Mouse (Mus musculus) thymus, adult 2 months (tissue): Measurements from ENCODE around the gene Ptpn12. TPM values are rescaled to one million over a fixed set of nuclear protein-coding genes. Genes with fewer than 3 reads are reported as not detected.
A peak's percentile ranks its signal among the peaks of the same experiment; 100 is the strongest.

Source experiments
- DNase-seq: peaks from one replicate; pipeline ENCODE4 v3.0.0; 2021
- H3K27ac ChIP-seq: fragments of 200-500 bp; 2 replicates; pipeline ENCODE4 v1.5.1; 2012; ENCODE audit warnings: low read length, control low read depth; ENCODE audit not compliant: control insufficient read depth, insufficient read depth
- H3K27me3 ChIP-seq: fragments of 200-500 bp; 2 replicates; pipeline ENCODE4 v1.6.1; 2012; ENCODE audit warnings: mild to moderate bottlenecking, low read length, moderate library complexity, mixed read lengths; ENCODE audit not compliant: control insufficient read depth, insufficient read depth
- H3K36me3 ChIP-seq: fragments of 200-500 bp; 2 replicates; pipeline ENCODE4 v1.6.1; 2012; ENCODE audit warnings: mild to moderate bottlenecking, low read length, moderate library complexity; ENCODE audit not compliant: control insufficient read depth, insufficient read depth
- H3K4me1 ChIP-seq: fragments of 200-500 bp; replicated peaks from 2 replicates; pipeline ENCODE4 v1.6.1; 2012; ENCODE audit warnings: low read length; ENCODE audit not compliant: control insufficient read depth, insufficient read depth
- H3K4me3 ChIP-seq: fragments of 200-500 bp; 2 replicates; pipeline ENCODE4 v1.5.1; 2012; ENCODE audit warnings: mild to moderate bottlenecking, low read length, control low read depth, moderate library complexity; ENCODE audit not compliant: control insufficient read depth, insufficient read depth
- CTCF ChIP-seq: fragments of 200-500 bp; IDR thresholded peaks from 2 replicates; pipeline ENCODE4 v1.5.1; 2012; ENCODE audit warnings: mild to moderate bottlenecking, control low read depth, low read length, moderate library complexity, borderline replicate concordance; ENCODE audit not compliant: control insufficient read depth, poor library complexity, insufficient read depth; ENCODE audit errors: extremely low read depth
- POLR2A ChIP-seq: fragments of 200-500 bp; IDR thresholded peaks from 2 replicates; pipeline ENCODE4 v1.6.1; 2012; ENCODE audit warnings: mild to moderate bottlenecking, low read length, control low read depth, moderate library complexity; ENCODE audit not compliant: control insufficient read depth, poor library complexity, insufficient read depth; ENCODE audit errors: extremely low read depth
- WGBS: fragments of 180-500 bp; shearing (Covaris S2); methylation state at CpG from one replicate; pipeline ENCODE4 v1.1.7; 2018; 5-methylcytosine and 5-hydroxymethylcytosine counted together
- polyA plus RNA-seq: library from polyadenylated mRNA; depleted of rRNA; stranded (reverse); fragments of >200 nt; gene quantifications from 2 replicates; pipeline ENCODE4 v1.2.3, GENCODE M21; 2012; rRNA removed

Gene Ptpn12
- polyA plus RNA-seq: 26.9 and 31.5 TPM in 2 replicates

GRCm38 (mm10) chr5:21055820-21056531 is at the start of gene Ptpn12:
Gene Ptpn12, minus strand, starts transcription at chr5:21055911.
- no peaks in the 10 kb centered on the region for H3K27me3 ChIP-seq
- peaks cover 7% of the 10 kb centered on the region for H3K4me1 ChIP-seq
- DNase-seq: peak; percentile 94
- H3K36me3 ChIP-seq: no peaks in the 10 kb centered on the region
- no peak within 1 kb of the TSS; the same call in 1 of the 2 replicates for H3K27ac ChIP-seq
- H3K4me3 ChIP-seq: peak within 1 kb of the TSS; percentile 91
- 1% methylated on average over 72 of the region's 73 CpGs for WGBS
- TF ChIP-seq CTCF (peak; percentile 55; the same call in 1 of the 2 replicates), POLR2A (peak; percentile 81; the same call in 1 of the 2 replicates)

GRCm38 (mm10) chr5:21091179-21091578 is 35.5 kb upstream of the Ptpn12 start:
- WGBS: 81% methylated on average over 6 of the region's 6 CpGs
- no peak for DNase-seq
- no peaks in the 10 kb centered on the region for H3K4me1 ChIP-seq
- no peaks in the 10 kb centered on the region for H3K36me3 ChIP-seq
- no peaks in the 10 kb centered on the region for H3K27me3 ChIP-seq
- TF ChIP-seq CTCF (no peak), POLR2A (no peak)
- no peak overlapping the region for H3K4me3 ChIP-seq
- no peak overlapping the region for H3K27ac ChIP-seq

- Histone ChIP-seq H3K4me3 (no peak overlapping the region), H3K4me1 (peaks cover 7% of the 10 kb centered on the region), H3K36me3 (no peaks in the 10 kb centered on the region), H3K27me3 (no peaks in the 10 kb centered on the region), H3K27ac (no peak overlapping the region)
- no peak for DNase-seq
- TF ChIP-seq CTCF (no peak), POLR2A (no peak)
- 89% methylated on average over 2 of the region's 2 CpGs for WGBS
Measured at GRCm38 (mm10) chr5:21057217-21057616, 1.5 kb upstream of the Ptpn12 start.

DNA sequence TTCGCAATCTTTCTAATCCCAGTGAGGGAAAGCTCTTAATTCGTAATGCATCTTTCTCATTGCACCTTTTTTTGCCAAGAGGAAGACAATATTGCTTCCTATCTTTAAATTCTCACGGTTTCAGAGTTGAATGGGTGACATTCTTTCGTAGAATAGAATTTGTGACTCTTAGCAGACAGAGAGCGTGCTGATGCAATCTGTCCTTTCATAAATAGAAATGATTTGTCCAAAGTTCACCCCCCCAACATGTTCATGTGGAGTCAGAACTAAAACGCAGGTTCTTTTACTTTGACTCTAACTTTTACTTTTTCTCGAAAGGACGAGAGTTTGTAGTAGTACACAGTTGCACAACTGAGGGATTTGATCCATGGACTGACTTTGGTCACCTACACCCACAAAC is 884 bp upstream of the Ptpn12 start:
- no peak for DNase-seq
- Histone ChIP-seq H3K27me3 (no peaks in the 10 kb centered on the region), H3K4me3 (peak overlapping the region; percentile 90), H3K4me1 (peaks cover 7% of the 10 kb centered on the region), H3K36me3 (no peaks in the 10 kb centered on the region), H3K27ac (no peak overlapping the region)
- TF ChIP-seq POLR2A (no peak), CTCF (no peak)
- 2% methylated on average over 8 of the region's 8 CpGs for WGBS

DNA sequence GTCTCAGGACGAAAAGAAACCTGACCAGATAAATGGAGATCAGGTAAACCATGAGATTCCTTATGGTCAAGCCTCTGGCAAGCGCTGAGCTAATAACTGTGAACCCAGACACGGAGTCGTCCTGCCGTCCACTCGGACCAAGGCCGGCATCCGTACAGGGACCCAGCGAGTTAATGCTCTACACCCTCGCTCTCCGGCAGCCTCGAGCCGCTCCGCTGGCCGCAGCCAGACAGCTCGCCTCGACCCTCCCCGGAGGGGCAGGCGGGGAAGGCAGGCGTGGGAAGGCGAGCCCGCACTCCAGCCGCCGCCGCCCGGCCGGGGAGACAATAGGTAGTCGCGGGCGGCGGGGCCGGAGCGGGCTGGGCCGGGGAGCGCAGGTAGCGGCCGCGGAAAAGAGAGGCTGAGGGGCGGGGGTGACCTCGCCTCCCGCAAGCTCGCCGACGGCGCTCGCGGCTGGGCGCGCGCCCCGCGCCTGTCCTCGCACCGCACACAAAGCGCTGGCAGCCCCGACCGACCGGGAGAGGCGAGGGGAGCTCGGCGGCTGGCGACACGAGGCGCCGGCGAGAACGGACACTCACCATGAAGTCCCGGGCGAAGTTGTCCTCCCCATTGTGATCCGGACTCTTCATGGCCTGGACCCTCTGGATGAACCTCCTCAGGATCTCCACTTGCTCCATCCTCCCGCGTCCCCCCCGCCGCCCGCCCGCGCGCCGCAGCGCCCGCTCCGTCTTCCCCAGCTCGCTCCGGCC is 466 bp downstream of the Ptpn12 start:
- H3K4me1 ChIP-seq: peaks cover 7% of the 10 kb centered on the region
- H3K4me3 ChIP-seq: peak overlapping the region; percentile 91
- no peak overlapping the region for H3K27ac ChIP-seq
- under 1% methylated on average over 76 of the region's 84 CpGs for WGBS
- TF ChIP-seq CTCF: no peak
- no peak for TF ChIP-seq POLR2A
- no peak for DNase-seq
- no peaks in the 10 kb centered on the region for H3K27me3 ChIP-seq
- no peaks in the 10 kb centered on the region for H3K36me3 ChIP-seq

- peak; percentile 40 for DNase-seq
- no peak for TF ChIP-seq CTCF
- TF ChIP-seq POLR2A: no peak
- no peaks in the 10 kb centered on the region for H3K36me3 ChIP-seq
- H3K4me1 ChIP-seq: peaks cover 7% of the 10 kb centered on the region
- no peaks in the 10 kb centered on the region for H3K27me3 ChIP-seq
- 6% methylated on average over 20 of the region's 20 CpGs for WGBS
- H3K4me3 ChIP-seq: peak overlapping the region; percentile 91
- no peak overlapping the region for H3K27ac ChIP-seq
Measured at GRCm38 (mm10) chr5:21054472-21055070, 1.1 kb downstream of the Ptpn12 start.
